Mouse (Mus musculus): ENCODE results near the gene Gm17334.

DNA sequence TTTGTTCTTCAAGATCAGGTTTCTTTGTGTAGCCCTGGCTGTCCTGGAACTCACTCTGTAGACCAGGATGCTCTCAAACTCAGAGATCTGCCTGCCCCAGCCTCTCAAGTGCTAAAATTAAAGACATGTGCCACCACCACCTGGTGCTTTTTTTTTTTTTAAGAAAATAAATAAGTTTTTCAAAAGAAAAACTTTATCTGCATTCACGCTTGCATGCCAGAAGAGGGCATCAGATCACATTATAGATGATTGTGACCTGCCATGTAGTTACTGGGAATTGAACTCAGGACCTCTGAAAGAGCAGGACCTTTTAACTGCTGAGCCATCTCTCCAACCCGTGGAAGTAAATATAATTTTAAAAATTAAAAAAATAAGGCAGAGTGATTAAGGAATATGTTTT is 27.7 kb downstream of the Gm17334 start:
- peak; percentile 30 for TF ChIP-seq CTCF (IDR thresholded peaks at IDR 0.05; ENCODE audit: low read depth)
- TF ChIP-seq EP300 (IDR thresholded peaks at IDR 0.05; ENCODE audit: low read depth) = no peak

Measured in liver, postnatal 0 days (tissue).